Mouse (Mus musculus) heart, postnatal 0 days (tissue): ENCODE measurements around the gene Cldn19. TPM values are rescaled to one million over a fixed set of nuclear protein-coding genes. Genes with fewer than 3 reads are reported as not detected.

ENCODE experiments used
- ATAC-seq: fragments of 200-750 bp; cut with Nextera tagmentation; 2 replicates; pipeline ENCODE4 v1.8.0; 2017; ENCODE audit warnings: low read depth, moderate number of reproducible peaks, moderate library complexity; ENCODE audit not compliant: insufficient read depth
- DNase-seq: peaks from one replicate; pipeline ENCODE4 v3.0.0-alpha.2; 2016; ENCODE audit warnings: low spot score
- H3K27ac ChIP-seq: fragments of 300-500 bp; sonication (generic); 2 replicates; pipeline ENCODE4 v1.5.1; 2014; ENCODE audit warnings: low read depth, mild to moderate bottlenecking
- H3K27me3 ChIP-seq: fragments of 300-500 bp; sonication (generic); 2 replicates; pipeline ENCODE4 v1.6.1; 2014; ENCODE audit warnings: low read length, mixed read lengths; ENCODE audit not compliant: control insufficient read depth, insufficient read depth
- H3K36me3 ChIP-seq: fragments of 300-500 bp; sonication (generic); replicated peaks from 2 replicates; pipeline ENCODE4 v1.6.1; 2014; ENCODE audit warnings: low read length, mixed read lengths; ENCODE audit not compliant: control insufficient read depth, insufficient read depth
- H3K4me1 ChIP-seq: fragments of 300-500 bp; sonication (generic); 2 replicates; pipeline ENCODE4 v1.6.1; 2014; ENCODE audit warnings: antibody characterized with exemption; ENCODE audit not compliant: control insufficient read depth, insufficient read depth
- H3K4me2 ChIP-seq: fragments of 300-500 bp; sonication (generic); 2 replicates; pipeline ENCODE4 v1.6.1; 2014; ENCODE audit warnings: low read depth, mild to moderate bottlenecking, low read length, moderate library complexity
- H3K4me3 ChIP-seq: fragments of 300-500 bp; sonication (generic); 2 replicates; pipeline ENCODE4 v1.5.1; 2014; ENCODE audit warnings: low read depth, low read length
- H3K9ac ChIP-seq: fragments of 300-500 bp; sonication (generic); replicated peaks from 2 replicates; pipeline ENCODE4 v1.6.1; 2014; ENCODE audit warnings: low read depth, low read length, mixed read lengths
- H3K9me3 ChIP-seq: fragments of 300-500 bp; sonication (generic); replicated peaks from 2 replicates; pipeline ENCODE4 v1.6.1; 2016; ENCODE audit warnings: low read length; ENCODE audit not compliant: control insufficient read depth
- CTCF ChIP-seq: IDR thresholded peaks from 2 replicates; pipeline ENCODE4 v1.5.1; 2016; ENCODE audit warnings: antibody characterized with exemption, control low read depth, low read depth
- EP300 ChIP-seq: IDR thresholded peaks from 2 replicates; pipeline ENCODE4 v1.6.1; 2016; ENCODE audit warnings: antibody characterized with exemption, low read depth
- WGBS: fragments of 180-500 bp; shearing (Covaris S2); extraction: QIAGEN DNeasy Blood & Tissue Kit; methylation state at CpG from one replicate; pipeline ENCODE4 v1.1.7; 2014; 5-methylcytosine and 5-hydroxymethylcytosine counted together
- polyA plus RNA-seq: library from polyadenylated mRNA; unstranded; fragments of >200 nt; fragmentation: Nextera tagmentation; extraction: Ambion mirVana; gene quantifications from 2 replicates; pipeline ENCODE4 v1.2.1, GENCODE M21; 2015
- total RNA-seq: library from RNA; depleted of rRNA; stranded (reverse); fragments of >200 nt; gene quantifications from 2 replicates; pipeline ENCODE4 v1.2.3, GENCODE M21; 2014; ENCODE audit warnings: low replicate concordance; rRNA removed

Gene Cldn19
- total and polyA plus RNA-seq, 2 experiments from 2014 or later, result not detected

DNA sequence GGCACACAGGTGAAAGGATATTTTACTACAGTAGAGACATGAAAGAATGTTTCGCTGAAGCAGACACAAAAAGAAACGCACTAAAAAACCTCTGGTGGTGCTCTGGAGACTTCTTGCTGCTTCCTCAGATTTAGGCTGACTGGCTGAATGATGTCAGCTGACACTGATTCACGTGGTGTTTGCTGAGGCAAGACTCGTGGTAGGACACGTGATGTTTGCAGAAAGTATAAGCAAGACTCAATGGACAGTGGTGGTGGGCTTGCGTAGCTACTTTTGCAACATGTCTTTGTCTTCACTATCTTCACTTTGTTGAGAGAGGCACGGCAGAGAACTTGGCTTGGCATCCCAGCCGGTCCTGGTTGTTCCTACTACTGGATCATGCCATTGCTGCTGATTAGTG lies 48.1 kb downstream of the Cldn19 start:
- Histone ChIP-seq H3K9me3 (no peaks in the 10 kb centered on the region), H3K4me1 (no peaks in the 10 kb centered on the region), H3K36me3 (peaks cover 12% of the 10 kb centered on the region), H3K27ac (no peak overlapping the region), H3K27me3 (no peaks in the 10 kb centered on the region), H3K4me2 (no peak overlapping the region), H3K9ac (no peak overlapping the region), H3K4me3 (no peak overlapping the region)
- 83% methylated on average over 8 of the region's 8 CpGs for WGBS
- DNase-seq (no peak), ATAC-seq (no peak)
- TF ChIP-seq CTCF (no peak), EP300 (no peak)

DNA sequence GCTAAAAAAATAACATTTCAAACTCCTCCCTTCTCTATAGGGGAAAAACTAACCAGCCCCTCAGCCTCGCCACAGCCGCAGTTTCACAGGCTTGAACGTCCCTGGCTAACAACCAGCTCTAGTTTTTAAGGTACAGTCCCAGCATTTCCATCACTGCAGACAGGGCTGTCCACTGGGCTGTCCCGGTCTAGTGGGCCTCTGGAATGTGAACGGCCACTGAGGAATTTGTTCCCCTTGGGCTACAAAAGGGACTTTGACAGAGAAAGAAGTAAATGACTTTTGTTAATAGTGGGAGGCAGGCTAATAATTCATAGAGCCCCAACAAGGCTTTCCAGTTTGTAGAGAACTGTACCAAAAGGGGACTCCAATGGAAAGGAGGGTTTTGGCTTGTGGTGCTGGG lies 50.2 kb downstream of the Cldn19 start:
- ATAC-seq (no peak), DNase-seq (no peak)
- peaks cover 26% of the 10 kb centered on the region for H3K36me3 ChIP-seq
- no peaks in the 10 kb centered on the region for H3K9me3 ChIP-seq
- no peak overlapping the region for H3K4me2 ChIP-seq
- H3K27ac ChIP-seq, result no peak overlapping the region
- H3K4me1 ChIP-seq, result no peaks in the 10 kb centered on the region
- H3K9ac ChIP-seq, result no peak overlapping the region
- H3K27me3 ChIP-seq, result no peaks in the 10 kb centered on the region
- 88% methylated on average over 5 of the region's 5 CpGs for WGBS
- no peak overlapping the region for H3K4me3 ChIP-seq
- TF ChIP-seq EP300 (no peak), CTCF (no peak)

Other genes with a start within 250 kb of the Cldn19 start
- gene Slc2a1, start 146.7 kb upstream of the Cldn19 start, total RNA-seq, result 93.0 and 120 TPM in 2 replicates
- 19.0 and 19.7 TPM in 2 replicates for gene Slc2a1, start 146.7 kb upstream of the Cldn19 start, polyA plus RNA-seq
- gene Zfp691, start 81.2 kb upstream of the Cldn19 start, total RNA-seq, result 12.9 and 14.3 TPM in 2 replicates
- 13.7 and 13.8 TPM in 2 replicates for gene Zfp691, start 81.2 kb upstream of the Cldn19 start, polyA plus RNA-seq
- 0.15 TPM in 1 of 2 replicates, not detected in the other for gene Ermap, start 65.4 kb upstream of the Cldn19 start, total RNA-seq
- 0.51 and 0.57 TPM in 2 replicates for gene Ermap, start 65.4 kb upstream of the Cldn19 start, polyA plus RNA-seq
- 33.2 and 49.1 TPM in 2 replicates for gene Svbp, start 60.1 kb upstream of the Cldn19 start, total RNA-seq
- gene Svbp, start 60.1 kb upstream of the Cldn19 start, polyA plus RNA-seq, result 126 and 129 TPM in 2 replicates
- not detected in 2 replicates for gene Tmem269, start 37.2 kb upstream of the Cldn19 start, total RNA-seq
- not detected in 2 replicates for gene Tmem269, start 37.2 kb upstream of the Cldn19 start, polyA plus RNA-seq
- 7.1 and 7.5 TPM in 2 replicates for gene AU022252, start 22.7 kb upstream of the Cldn19 start, total RNA-seq
- gene AU022252, start 22.7 kb upstream of the Cldn19 start, polyA plus RNA-seq, result 15.5 and 18.4 TPM in 2 replicates
- 34.3 and 40.8 TPM in 2 replicates for gene P3h1, start 22.5 kb upstream of the Cldn19 start, total RNA-seq
- gene P3h1, start 22.5 kb upstream of the Cldn19 start, polyA plus RNA-seq, result 20.5 and 23.5 TPM in 2 replicates
- 292 and 309 TPM in 2 replicates for gene Ybx1, start 39.2 kb downstream of the Cldn19 start, total RNA-seq
- 515 and 546 TPM in 2 replicates for gene Ybx1, start 39.2 kb downstream of the Cldn19 start, polyA plus RNA-seq
- 15.2 and 31.1 TPM in 2 replicates for gene Ppih, start 65.1 kb downstream of the Cldn19 start, total RNA-seq
- 21.5 and 26.0 TPM in 2 replicates for gene Ppih, start 65.1 kb downstream of the Cldn19 start, polyA plus RNA-seq
- gene Ccdc30, start 160.1 kb downstream of the Cldn19 start, total RNA-seq, result not detected in 2 replicates
- gene Ccdc30, start 160.1 kb downstream of the Cldn19 start, polyA plus RNA-seq, result 2.1 and 2.3 TPM in 2 replicates
- 17.4 and 22.5 TPM in 2 replicates for gene Ppcs, start 167.0 kb downstream of the Cldn19 start, total RNA-seq
- 39.3 and 40.0 TPM in 2 replicates for gene Ppcs, start 167.0 kb downstream of the Cldn19 start, polyA plus RNA-seq
- gene Zmynd12, start 167.4 kb downstream of the Cldn19 start, total RNA-seq, result not detected in 2 replicates
- gene Zmynd12, start 167.4 kb downstream of the Cldn19 start, polyA plus RNA-seq, result 0.21 and 0.37 TPM in 2 replicates
- gene Rimkla, start 237.2 kb downstream of the Cldn19 start, total RNA-seq, result 5.7 and 6.4 TPM in 2 replicates
- gene Rimkla, start 237.2 kb downstream of the Cldn19 start, polyA plus RNA-seq, result 2.8 and 3.0 TPM in 2 replicates